Mouse (Mus musculus): ENCODE measurements around the gene Gm3127.
"Not testable (repeated sequence)": the region's sequence is repeated elsewhere in the genome, so short reads cannot be mapped to it uniquely, and the experiment has no call there.

The Gm3127 gene

DNA sequence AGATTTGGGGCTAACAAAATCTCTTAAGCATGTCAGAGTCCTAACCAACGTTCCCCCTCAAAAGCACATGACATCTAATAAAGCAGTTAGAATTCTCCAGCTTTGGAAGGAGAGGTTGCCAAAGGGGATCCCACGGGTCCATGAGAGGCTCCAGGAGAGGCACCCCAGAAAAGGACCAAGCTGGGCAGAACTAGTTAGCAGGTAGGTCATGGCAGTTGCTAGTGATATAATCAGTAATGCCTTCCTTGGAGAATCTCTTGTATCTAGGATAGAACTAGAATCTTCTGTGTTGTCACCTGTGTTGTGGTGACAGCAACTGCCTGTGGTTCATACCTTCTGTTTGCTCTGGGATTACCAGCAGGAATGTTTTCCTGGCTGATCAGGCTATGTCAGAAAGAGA lies at the start of gene Gm3127:
TSS of gene Gm3127 (plus strand) at position 301 of the 400 bp plus-strand sequence.
- TF ChIP-seq GATA4 (IDR thresholded peaks at IDR 0.05; ENCODE audit: insufficient replicate concordance, low read length): not testable (repeated sequence)

DNA sequence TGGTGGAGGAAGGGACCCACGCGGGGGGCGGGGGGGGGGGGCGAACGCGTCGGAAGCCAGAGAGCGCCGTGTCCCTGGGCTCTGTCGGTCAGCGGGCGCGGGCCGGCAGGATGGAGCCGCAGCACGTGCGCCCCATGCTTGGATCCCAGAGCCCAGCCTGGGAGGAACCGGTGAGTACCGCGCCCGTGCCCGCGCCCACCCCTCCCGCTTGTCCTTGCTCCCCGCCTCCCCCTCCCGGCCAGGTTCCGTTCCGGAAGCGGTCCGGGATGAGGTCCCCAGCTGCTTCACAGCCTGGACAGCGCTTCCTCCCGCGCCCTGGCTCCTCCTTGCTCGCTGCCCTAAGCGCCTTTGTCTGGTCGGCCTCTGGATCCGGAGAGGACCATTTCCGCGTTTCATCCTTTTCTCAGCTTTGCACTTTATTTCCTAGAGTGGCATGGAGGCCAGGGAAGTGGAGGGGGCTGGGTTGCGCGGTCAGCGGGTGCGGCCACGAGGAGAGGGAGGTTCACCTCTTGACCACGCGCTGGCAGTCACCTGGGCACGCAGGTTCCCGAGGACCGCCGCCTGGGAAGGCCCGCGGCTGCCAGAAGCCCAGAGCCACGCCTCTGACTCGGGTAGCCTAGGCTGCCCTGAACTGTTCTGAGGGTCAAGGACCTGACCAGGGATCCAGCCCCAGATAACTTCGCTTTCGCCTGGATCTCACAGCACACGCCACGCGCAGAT lies 17.8 kb downstream of the Gm3127 start, which contains the start of gene Gm2974:
TSS of gene Gm2974 (plus strand) at position 86 of the 720 bp plus-strand sequence.
- TF ChIP-seq GATA4 (IDR thresholded peaks at IDR 0.05; ENCODE audit: insufficient replicate concordance, low read length): not testable (repeated sequence)
